Mouse (Mus musculus): ENCODE data around the gene Podn.

Gene Podn

GRCm38 (mm10) chr4:108077224-108077955 is 18.9 kb downstream of the Podn start:
- DNase-seq: no peak

- no peak for DNase-seq
These were observed 21.9 kb downstream of the Podn start for GRCm38 (mm10) chr4:108074204-108074823.

GRCm38 (mm10) chr4:108072086-108072485 is 24.2 kb downstream of the Podn start:
- DNase-seq: no peak

GRCm38 (mm10) chr4:108071235-108071901 is 24.9 kb downstream of the Podn start:
- peak; percentile 96 to 98 for DNase-seq

GRCm38 (mm10) chr4:108070723-108071122 is 25.5 kb downstream of the Podn start:
- peak in 1 of 2 experiments; percentile 9 for DNase-seq

GRCm38 (mm10) chr4:108070286-108070685 is 26.0 kb downstream of the Podn start:
- no peak for DNase-seq

GRCm38 (mm10) chr4:108068081-108068480 is 28.2 kb downstream of the Podn start:
- no peak for DNase-seq

GRCm38 (mm10) chr4:108067261-108067660 is 29.0 kb downstream of the Podn start:
- no peak for DNase-seq

- DNase-seq: no peak
These were observed 29.7 kb downstream of the Podn start for GRCm38 (mm10) chr4:108066569-108066968.

- no peak for DNase-seq
These were observed 30.9 kb downstream of the Podn start for GRCm38 (mm10) chr4:108065176-108065844.

GRCm38 (mm10) chr4:108063616-108064015 is 32.6 kb downstream of the Podn start:
- no peak for DNase-seq

GRCm38 (mm10) chr4:108062524-108062923 is 33.7 kb downstream of the Podn start:
- DNase-seq: no peak

- no peak for DNase-seq
These were observed 35.5 kb downstream of the Podn start for GRCm38 (mm10) chr4:108060774-108061173.

- no peak for DNase-seq
These were observed 36.5 kb downstream of the Podn start for GRCm38 (mm10) chr4:108059601-108060379.

- DNase-seq: no peak
These were observed 38.1 kb downstream of the Podn start for GRCm38 (mm10) chr4:108058166-108058565.

GRCm38 (mm10) chr4:108057247-108057646 is 39.0 kb downstream of the Podn start:
- DNase-seq: no peak

GRCm38 (mm10) chr4:108055873-108056272 is 40.4 kb downstream of the Podn start:
- no peak for DNase-seq

GRCm38 (mm10) chr4:108052673-108053072 is 43.6 kb downstream of the Podn start:
- DNase-seq: no peak

GRCm38 (mm10) chr4:108051687-108052274 is 44.5 kb downstream of the Podn start:
- DNase-seq: no peak

GRCm38 (mm10) chr4:108046136-108046535 is 50.1 kb downstream of the Podn start:
- no peak for DNase-seq

- DNase-seq: no peak
These were observed 50.8 kb downstream of the Podn start for GRCm38 (mm10) chr4:108045136-108046107.
